ENCODE assay signal across 9 mouse cellular contexts in genomic region chr17:73196139-73196538, GRCm38 (mm10).
DNase-seq lines count a peak whose midpoint lies in the region; ATAC-seq lines count a peak whose summit lies in the region.
"Had no signal": no experiment of that assay in that cellular context is flagged by ENCODE, and none has a peak within 500 bp of the region (broad histone marks: within the 10 kb centered on the region; RNA-seq: fewer than 3 reads in every experiment).

No protein-coding gene starts in this region.

- H3K4me2 ChIP-seq in kidney, embryonic 16.5 days (replicated peaks; ENCODE audit: low read depth, low read length), result no peak overlapping the region
- H3K4me2 ChIP-seq: embryonic facial prominence, embryonic 12.5 days had no signal

- no peak overlapping the region for H3K27ac ChIP-seq in kidney, embryonic 16.5 days (ENCODE audit: low read length)
- H3K27ac ChIP-seq: embryonic facial prominence, embryonic 12.5 days had no signal

- 100% methylated on average over 1 of the region's 1 CpGs for WGBS in kidney, embryonic 16.5 days

- no peak overlapping the region for H3K4me3 ChIP-seq in kidney, embryonic 16.5 days (ENCODE audit: low read length)
- H3K4me3 ChIP-seq: embryonic facial prominence, embryonic 12.5 days had no signal

- no peaks in the 10 kb centered on the region for H3K27me3 ChIP-seq in kidney, embryonic 16.5 days (ENCODE audit: insufficient read depth, low read length)
- H3K27me3 ChIP-seq: embryonic facial prominence, embryonic 12.5 days had no signal

- no peaks in the 10 kb centered on the region for H3K9me3 ChIP-seq in kidney, embryonic 16.5 days (ENCODE audit: low read length)
- H3K9me3 ChIP-seq: embryonic facial prominence, embryonic 12.5 days had no signal

- DNase-seq in kidney, postnatal 10 days, result peak; percentile 54
- peak; percentile 10 to 52 for DNase-seq in CD8-positive naive resting alpha-beta T cell, adult 2 months (ENCODE audit: low read depth in 2 of 2, low spot score in 2 of 2)
- peak; percentile 28 to 35 for DNase-seq in adrenal gland, postnatal 36 days
- DNase-seq in naive thymus-derived CD4-positive, alpha-beta T cell, adult 2 months (ENCODE audit: low read depth), result peak; percentile 55
- no peak for DNase-seq in c-Kit-positive CD71-positive TER-119-positive erythroid progenitor cells, embryonic 14.5 days (ENCODE audit: low spot score)
- DNase-seq in ovary, postnatal 36 days (ENCODE audit: low spot score), result no peak
- DNase-seq in MN1 (ENCODE audit: low spot score), result no peak

- peaks cover 11% of the 10 kb centered on the region; the same call in 1 of the 2 replicates for H3K4me1 ChIP-seq in kidney, embryonic 16.5 days (ENCODE audit: insufficient read depth, low read length)
- H3K4me1 ChIP-seq: embryonic facial prominence, embryonic 12.5 days had no signal

- H3K36me3 ChIP-seq in kidney, embryonic 16.5 days (ENCODE audit: insufficient read depth, low read length), result no peaks in the 10 kb centered on the region
- H3K36me3 ChIP-seq: embryonic facial prominence, embryonic 12.5 days had no signal

- ATAC-seq in kidney, embryonic 16.5 days (ENCODE audit: low FRiP score, low TSS enrichment), result no peak

- no peak overlapping the region for H3K9ac ChIP-seq in kidney, embryonic 16.5 days (replicated peaks; ENCODE audit: low read length)
- H3K9ac ChIP-seq: embryonic facial prominence, embryonic 12.5 days had no signal

Comparison
In these comparisons a context has a peak if more than half of its experiments do, and no peak if none do; other contexts are left out.
1. DNase-seq: peak in kidney, postnatal 10 days (single experiment), CD8-positive naive resting alpha-beta T cell, adult 2 months (2 of 2), adrenal gland, postnatal 36 days (2 of 2) and naive thymus-derived CD4-positive, alpha-beta T cell, adult 2 months (single experiment); none in c-Kit-positive CD71-positive TER-119-positive erythroid progenitor cells, embryonic 14.5 days (single experiment), ovary, postnatal 36 days (single experiment) and MN1 (single experiment).